Mouse (Mus musculus) kidney, embryonic 14.5 days (tissue): ENCODE data around the gene Tmem265. TPM values are rescaled to one million over a fixed set of nuclear protein-coding genes. Genes with fewer than 3 reads are reported as not detected.

Experiments
- ATAC-seq: fragments of 200-750 bp; cut with Nextera tagmentation; 2 replicates; pipeline ENCODE4 v1.8.0; 2017; ENCODE audit warnings: moderate number of reproducible peaks, mild to moderate bottlenecking, moderate TSS enrichment, moderate library complexity; ENCODE audit not compliant: low FRiP score, low TSS enrichment
- H3K27ac ChIP-seq: fragments of 300-500 bp; sonication (generic); 2 replicates; pipeline ENCODE4 v1.5.1; 2014; ENCODE audit warnings: low read depth, mild to moderate bottlenecking, low read length, moderate library complexity, mixed read lengths
- H3K27me3 ChIP-seq: fragments of 300-500 bp; sonication (generic); 2 replicates; pipeline ENCODE4 v1.6.1; 2014; ENCODE audit warnings: mild to moderate bottlenecking, low read length; ENCODE audit not compliant: control insufficient read depth, insufficient read depth
- H3K36me3 ChIP-seq: fragments of 300-500 bp; sonication (generic); 2 replicates; pipeline ENCODE4 v1.6.1; 2014; ENCODE audit warnings: low read length, mixed read lengths; ENCODE audit not compliant: control insufficient read depth, insufficient read depth
- H3K4me1 ChIP-seq: fragments of 300-500 bp; sonication (generic); 2 replicates; pipeline ENCODE4 v1.6.1; 2014; ENCODE audit warnings: low read length, mixed read lengths; ENCODE audit not compliant: control insufficient read depth, insufficient read depth
- H3K4me2 ChIP-seq: fragments of 300-500 bp; sonication (generic); replicated peaks from 2 replicates; pipeline ENCODE4 v1.6.1; 2014; ENCODE audit warnings: low read depth, mild to moderate bottlenecking, low read length
- H3K4me3 ChIP-seq: fragments of 300-500 bp; sonication (generic); 2 replicates; pipeline ENCODE4 v1.5.1; 2014; ENCODE audit warnings: mild to moderate bottlenecking, low read length
- H3K9ac ChIP-seq: fragments of 300-500 bp; sonication (generic); 2 replicates; pipeline ENCODE4 v1.6.1; 2014; ENCODE audit warnings: low read depth, mild to moderate bottlenecking, low read length, moderate library complexity
- H3K9me3 ChIP-seq: fragments of 300-500 bp; sonication (generic); 2 replicates; pipeline ENCODE4 v1.6.1; 2016; ENCODE audit warnings: low read length; ENCODE audit not compliant: control insufficient read depth
- WGBS: fragments of 180-500 bp; shearing (Covaris S2); extraction: QIAGEN DNeasy Blood & Tissue Kit; methylation state at CpG from one replicate; pipeline ENCODE4 v1.1.7; 2014; 5-methylcytosine and 5-hydroxymethylcytosine counted together
- polyA plus RNA-seq: library from polyadenylated mRNA; unstranded; fragments of >200 nt; fragmentation: Nextera tagmentation; extraction: Ambion mirVana; gene quantifications from 2 replicates; pipeline ENCODE4 v1.2.1, GENCODE M21; 2014

The Tmem265 gene
- polyA plus RNA-seq, 1 experiment from 2014 or later, result 6.3 TPM

- Histone ChIP-seq H3K4me2 (no peak overlapping the region), H3K4me1 (no peaks in the 10 kb centered on the region), H3K27me3 (no peaks in the 10 kb centered on the region), H3K9ac (no peak overlapping the region), H3K36me3 (peaks cover 90% of the 10 kb centered on the region), H3K4me3 (no peak overlapping the region), H3K9me3 (no peaks in the 10 kb centered on the region), H3K27ac (no peak overlapping the region)
- ATAC-seq, result no peak
- 90% methylated on average over 15 of the region's 15 CpGs for WGBS
Observed at GRCm38 (mm10) chr7:127549116-127549835, 11.9 kb upstream of the Tmem265 start.

- H3K36me3 ChIP-seq, result peaks cover 90% of the 10 kb centered on the region
Observed at GRCm38 (mm10) chr7:127551558-127551957, 9.6 kb upstream of the Tmem265 start.

GRCm38 (mm10) chr7:127560580-127560979 is 610 bp upstream of the Tmem265 start:
- no peak for ATAC-seq
- H3K36me3 ChIP-seq, result peaks cover 73% of the 10 kb centered on the region
- no peak overlapping the region for H3K4me3 ChIP-seq

More at GRCm38 (mm10) chr7:127551558-127551957, 9.6 kb upstream of the Tmem265 start:
- Histone ChIP-seq H3K9ac (no peak overlapping the region), H3K4me1 (no peaks in the 10 kb centered on the region), H3K27ac (no peak overlapping the region), H3K27me3 (no peaks in the 10 kb centered on the region), H3K4me3 (no peak overlapping the region), H3K9me3 (no peaks in the 10 kb centered on the region), H3K4me2 (no peak overlapping the region)
- ATAC-seq, result no peak
- 94% methylated on average over 8 of the region's 8 CpGs for WGBS

GRCm38 (mm10) chr7:127564381-127565150 is 3.4 kb downstream of the Tmem265 start:
- H3K27ac ChIP-seq, result no peak overlapping the region
- 0 out of 2 replicates have a peak, but pooled peaks have one; percentile 61 for ATAC-seq
- WGBS, result 57% methylated on average over 6 of the region's 6 CpGs
- no peaks in the 10 kb centered on the region for H3K9me3 ChIP-seq
- peaks cover 64% of the 10 kb centered on the region for H3K36me3 ChIP-seq
- H3K27me3 ChIP-seq, result no peaks in the 10 kb centered on the region
- H3K9ac ChIP-seq, result no peak overlapping the region
- no peak overlapping the region for H3K4me2 ChIP-seq
- H3K4me1 ChIP-seq, result no peaks in the 10 kb centered on the region; the same call in 1 of the 2 replicates
- H3K4me3 ChIP-seq, result no peak overlapping the region

More at GRCm38 (mm10) chr7:127560580-127560979, 610 bp upstream of the Tmem265 start:
- Histone ChIP-seq H3K9me3 (no peaks in the 10 kb centered on the region), H3K4me1 (no peaks in the 10 kb centered on the region; the same call in 1 of the 2 replicates), H3K27me3 (no peaks in the 10 kb centered on the region), H3K4me2 (no peak overlapping the region), H3K9ac (no peak overlapping the region), H3K27ac (no peak overlapping the region)
- WGBS, result 95% methylated on average over 11 of the region's 11 CpGs

- no peaks in the 10 kb centered on the region for H3K27me3 ChIP-seq
- H3K9me3 ChIP-seq, result no peaks in the 10 kb centered on the region
- WGBS, result under 1% methylated on average over 17 of the region's 17 CpGs
- ATAC-seq, result peak; percentile 98
- H3K4me3 ChIP-seq, result peak within 1 kb of the TSS; percentile 85
- H3K4me2 ChIP-seq, result peak within 1 kb of the TSS; percentile 65
- peak within 1 kb of the TSS; percentile 68 for H3K9ac ChIP-seq
- peaks cover 25% of the 10 kb centered on the region for H3K36me3 ChIP-seq
- peaks cover 12% of the 10 kb centered on the region; the same call in 1 of the 2 replicates for H3K4me1 ChIP-seq
- H3K27ac ChIP-seq, result peak within 1 kb of the TSS; percentile 78
Observed at GRCm38 (mm10) chr7:127572895-127573471, 11.8 kb downstream of the Tmem265 start, which contains the start of gene Phkg2. Phkg2 (plus strand) TSS chr7:127573340.

GRCm38 (mm10) chr7:127573503-127574008 is 12.4 kb downstream of the Tmem265 start:
- no peaks in the 10 kb centered on the region for H3K9me3 ChIP-seq
- peak overlapping the region; percentile 68 for H3K9ac ChIP-seq
- peak overlapping the region; percentile 20; the same call in 1 of the 2 replicates for H3K27ac ChIP-seq
- no peak; the same call in 1 of the 2 replicates for ATAC-seq
- H3K36me3 ChIP-seq, result peaks cover 27% of the 10 kb centered on the region
- H3K4me3 ChIP-seq, result peak overlapping the region; percentile 85
- no peaks in the 10 kb centered on the region for H3K27me3 ChIP-seq
- peak overlapping the region; percentile 65 for H3K4me2 ChIP-seq
- WGBS, result 0% methylated on average over 19 of the region's 28 CpGs
- peaks cover 12% of the 10 kb centered on the region; the same call in 1 of the 2 replicates for H3K4me1 ChIP-seq

- H3K36me3 ChIP-seq, result peaks cover 26% of the 10 kb centered on the region
- H3K9me3 ChIP-seq, result no peaks in the 10 kb centered on the region
- peak overlapping the region; percentile 68 for H3K9ac ChIP-seq
- H3K4me1 ChIP-seq, result peaks cover 12% of the 10 kb centered on the region; the same call in 1 of the 2 replicates
- 17% methylated on average over 7 of the region's 7 CpGs for WGBS
- ATAC-seq, result no peak
- H3K4me2 ChIP-seq, result peak overlapping the region; percentile 65
- H3K27ac ChIP-seq, result no peak overlapping the region; the same call in 1 of the 2 replicates
- H3K27me3 ChIP-seq, result no peaks in the 10 kb centered on the region
- H3K4me3 ChIP-seq, result peak overlapping the region; percentile 85
Observed at GRCm38 (mm10) chr7:127574115-127574514, 12.9 kb downstream of the Tmem265 start.

- peaks cover 8% of the 10 kb centered on the region for H3K4me1 ChIP-seq
- ATAC-seq, result no peak
- H3K4me2 ChIP-seq, result no peak overlapping the region
- no peak overlapping the region for H3K4me3 ChIP-seq
- H3K36me3 ChIP-seq, result peaks cover 53% of the 10 kb centered on the region
- no peak overlapping the region for H3K27ac ChIP-seq
- no peaks in the 10 kb centered on the region for H3K27me3 ChIP-seq
- H3K9me3 ChIP-seq, result no peaks in the 10 kb centered on the region
- H3K9ac ChIP-seq, result no peak overlapping the region
- 96% methylated on average over 6 of the region's 6 CpGs for WGBS
Observed at GRCm38 (mm10) chr7:127583260-127583659, 22.1 kb downstream of the Tmem265 start.
